8 mouse cellular contexts compared by ENCODE assay signal in genomic region chr4:110050393-110051280, GRCm38 (mm10).
DNase-seq lines count a peak whose midpoint lies in the region; ATAC-seq lines count a peak whose summit lies in the region.

No protein-coding gene starts in this region.

- no peaks in the 10 kb centered on the region; the same call in 1 of the 2 replicates for H3K4me1 ChIP-seq in hindbrain, embryonic 11.5 days (replicated peaks; ENCODE audit: control insufficient read depth, insufficient read depth, low read length)
- H3K4me1 ChIP-seq in lung, embryonic 16.5 days (replicated peaks; ENCODE audit: control insufficient read depth, insufficient read depth, low read length), result 0 out of 2 replicates have a peak, but pooled peaks cover 5% of the 10 kb centered on the region

- H3K4me3 ChIP-seq in hindbrain, embryonic 11.5 days (ENCODE audit: low read depth, low read length), result peak overlapping the region; percentile 36
- H3K4me3 ChIP-seq in lung, embryonic 16.5 days (ENCODE audit: low read length), result peak overlapping the region; percentile 41

- H3K36me3 ChIP-seq in hindbrain, embryonic 11.5 days (ENCODE audit: control insufficient read depth, insufficient read depth, low read length), result no peaks in the 10 kb centered on the region
- no peaks in the 10 kb centered on the region for H3K36me3 ChIP-seq in lung, embryonic 16.5 days (ENCODE audit: control insufficient read depth, insufficient read depth, low read length)

- no peaks in the 10 kb centered on the region for H3K9me3 ChIP-seq in hindbrain, embryonic 11.5 days (ENCODE audit: control insufficient read depth, low read length)
- H3K9me3 ChIP-seq in lung, embryonic 16.5 days (ENCODE audit: control insufficient read depth, low read length), result no peaks in the 10 kb centered on the region

- H3K27ac ChIP-seq in hindbrain, embryonic 11.5 days (ENCODE audit: low read depth, low read length), result peak overlapping the region; percentile 70
- no peak overlapping the region for H3K27ac ChIP-seq in lung, embryonic 16.5 days (ENCODE audit: low read length)

- H3K27me3 ChIP-seq in hindbrain, embryonic 11.5 days (ENCODE audit: control insufficient read depth, insufficient read depth, low read length), result no peaks in the 10 kb centered on the region
- no peaks in the 10 kb centered on the region for H3K27me3 ChIP-seq in lung, embryonic 16.5 days (ENCODE audit: control insufficient read depth, insufficient read depth, low read depth, low read length)

- peak overlapping the region; percentile 54 for H3K9ac ChIP-seq in hindbrain, embryonic 11.5 days (ENCODE audit: low read depth, low read length)
- no peak overlapping the region; the same call in 1 of the 2 replicates for H3K9ac ChIP-seq in lung, embryonic 16.5 days (ENCODE audit: low read length)

- WGBS in hindbrain, embryonic 11.5 days, result 3% methylated on average over 40 of the region's 40 CpGs
- 4% methylated on average over 31 of the region's 40 CpGs for WGBS in lung, embryonic 16.5 days

- peak; percentile 85 for DNase-seq in Muller cell, postnatal 12 days (ENCODE audit: inconsistent ontology term)
- DNase-seq in cerebellum, adult 8-10 months, result peak; percentile 79
- DNase-seq in frontal cortex, postnatal 10 days (ENCODE audit: low spot score in 2 of 2), result peak; percentile 58 to 84
- peak; percentile 99 for DNase-seq in hindbrain, embryonic 11.5 days (ENCODE audit: low spot score)
- peak; percentile 58 for DNase-seq in layer of hippocampus, adult 9-11 months
- peak; percentile 50 for DNase-seq in retina, adult 2 months (ENCODE audit: low read depth, low spot score)
- peak; percentile 44 to 51 for DNase-seq in thymus, postnatal 36 days

- H3K4me2 ChIP-seq in hindbrain, embryonic 11.5 days (replicated peaks; ENCODE audit: low read depth, low read length), result peak overlapping the region; percentile 68
- peak overlapping the region; percentile 62 for H3K4me2 ChIP-seq in lung, embryonic 16.5 days (ENCODE audit: low read depth, low read length)

- peak; percentile 93 for ATAC-seq in hindbrain, embryonic 11.5 days (ENCODE audit: low FRiP score)
- peak; percentile 91 for ATAC-seq in lung, embryonic 16.5 days (ENCODE audit: low read depth)

Comparison
In these comparisons a context has a peak if more than half of its experiments do, and no peak if none do; other contexts are left out.
1. DNase-seq: peak in every context shown above with its lines; median percentile 99 in hindbrain, embryonic 11.5 days; 85 in Muller cell, postnatal 12 days; 79 in cerebellum, adult 8-10 months; 71 in frontal cortex, postnatal 10 days; 58 in layer of hippocampus, adult 9-11 months; 50 in retina, adult 2 months; 48 in thymus, postnatal 36 days.